Mouse (Mus musculus) limb, embryonic 11.5 days (tissue): ENCODE measurements around the gene Etfbkmt. TPM values are rescaled to one million over a fixed set of nuclear protein-coding genes. Genes with fewer than 3 reads are reported as not detected.

Source experiments
- ATAC-seq: fragments of 200-750 bp; cut with Nextera tagmentation; 2 replicates; pipeline ENCODE4 v1.8.0; 2017; ENCODE audit warnings: low read depth; ENCODE audit not compliant: insufficient number of reproducible peaks, low FRiP score, low TSS enrichment
- DNase-seq: peaks from one replicate; pipeline ENCODE4 v3.0.0-alpha.2; 2015; ENCODE audit warnings: low spot score
- H3K27ac ChIP-seq: fragments of 300-500 bp; sonication (generic); replicated peaks from 2 replicates; pipeline ENCODE4 v1.5.1; 2014; ENCODE audit warnings: low read depth, mild to moderate bottlenecking, low read length
- H3K27me3 ChIP-seq: fragments of 300-500 bp; sonication (generic); 2 replicates; pipeline ENCODE4 v1.6.1; 2014; ENCODE audit warnings: mild to moderate bottlenecking, low read length, mixed read lengths; ENCODE audit not compliant: control insufficient read depth, insufficient read depth
- H3K36me3 ChIP-seq: fragments of 300-500 bp; sonication (generic); 2 replicates; pipeline ENCODE4 v1.6.1; 2014; ENCODE audit warnings: mild to moderate bottlenecking, low read length, moderate library complexity, mixed read lengths; ENCODE audit not compliant: control insufficient read depth, insufficient read depth
- H3K4me1 ChIP-seq: fragments of 300-500 bp; sonication (generic); 2 replicates; pipeline ENCODE4 v1.6.1; 2014; ENCODE audit warnings: low read length, mixed read lengths; ENCODE audit not compliant: control insufficient read depth, insufficient read depth
- H3K4me2 ChIP-seq: fragments of 300-500 bp; sonication (generic); 2 replicates; pipeline ENCODE4 v1.6.1; 2014; ENCODE audit warnings: low read depth, mild to moderate bottlenecking, moderate library complexity; ENCODE audit not compliant: severe bottlenecking
- H3K4me3 ChIP-seq: fragments of 300-500 bp; sonication (generic); 2 replicates; pipeline ENCODE4 v1.5.1; 2014; ENCODE audit warnings: low read depth, low read length
- H3K9ac ChIP-seq: fragments of 300-500 bp; sonication (generic); 2 replicates; pipeline ENCODE4 v1.6.1; 2014; ENCODE audit warnings: mild to moderate bottlenecking, low read length
- H3K9me3 ChIP-seq: fragments of 300-500 bp; sonication (generic); 2 replicates; pipeline ENCODE4 v1.6.1; 2016; ENCODE audit warnings: low read length; ENCODE audit not compliant: control insufficient read depth
- WGBS: fragments of 180-500 bp; shearing (Covaris S2); extraction: QIAGEN DNeasy Blood & Tissue Kit; methylation state at CpG from one replicate; pipeline ENCODE4 v1.1.7; 2014; 5-methylcytosine and 5-hydroxymethylcytosine counted together
- polyA plus RNA-seq: library from polyadenylated mRNA; unstranded; fragments of >200 nt; fragmentation: Nextera tagmentation; extraction: Ambion mirVana; gene quantifications from 2 replicates; pipeline ENCODE4 v1.2.1, GENCODE M21; 2014

Gene Etfbkmt
- 10.5 and 13.0 TPM in 2 replicates for polyA plus RNA-seq

DNA sequence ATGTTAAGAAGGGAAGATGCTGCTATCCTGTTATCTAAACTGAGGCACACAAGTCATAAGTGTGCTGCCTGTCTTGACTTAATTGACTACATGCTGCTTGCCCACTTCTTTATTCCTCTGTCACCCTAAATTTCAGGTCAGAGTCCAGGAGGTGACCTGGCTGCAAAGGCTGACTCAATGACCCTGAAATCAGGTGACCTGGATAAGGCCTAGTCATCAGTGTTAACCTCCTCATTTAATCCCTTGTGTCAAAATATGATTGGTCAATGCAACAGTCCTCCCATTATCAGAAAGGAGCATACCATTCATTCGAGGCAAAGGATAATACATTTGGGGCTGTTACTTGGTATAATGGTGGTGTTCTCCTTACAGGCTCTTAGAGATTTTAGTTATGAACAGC is at the start of gene Etfbkmt:
Gene Etfbkmt, plus strand, starts transcription at position 379 of the 400 bp plus-strand sequence.
- ATAC-seq (no peak), DNase-seq (no peak)
- no peak within 1 kb of the TSS for H3K4me3 ChIP-seq
- no peaks in the 10 kb centered on the region for H3K4me1 ChIP-seq
- H3K36me3 ChIP-seq = no peaks in the 10 kb centered on the region
- no peak within 1 kb of the TSS for H3K4me2 ChIP-seq
- WGBS = 85% methylated on average over 1 of the region's 1 CpGs
- H3K27ac ChIP-seq = no peak within 1 kb of the TSS
- no peaks in the 10 kb centered on the region for H3K27me3 ChIP-seq
- no peak within 1 kb of the TSS for H3K9ac ChIP-seq
- H3K9me3 ChIP-seq = no peaks in the 10 kb centered on the region

DNA sequence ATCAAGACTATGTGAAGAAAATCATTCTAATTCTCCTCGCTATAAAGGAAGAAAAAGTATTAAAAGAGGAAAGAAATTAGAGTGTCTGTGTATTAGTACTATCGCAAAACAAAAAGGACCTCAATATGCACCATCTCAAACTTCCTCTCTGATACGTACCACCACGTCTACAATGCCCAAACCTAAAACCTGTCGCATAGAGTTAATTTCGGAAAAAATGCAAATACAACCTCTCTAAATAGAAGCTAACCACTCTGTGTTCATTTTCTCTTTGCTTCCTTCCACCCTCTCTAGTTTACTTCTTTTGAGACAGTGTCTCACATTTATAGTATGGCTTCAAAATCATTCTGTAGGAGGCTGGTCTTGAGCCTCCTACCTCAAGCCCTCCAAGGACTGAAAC is 47.2 kb upstream of the Etfbkmt start:
- H3K9ac ChIP-seq = no peak overlapping the region
- no peak overlapping the region for H3K4me2 ChIP-seq
- no peaks in the 10 kb centered on the region for H3K4me1 ChIP-seq
- H3K36me3 ChIP-seq = no peaks in the 10 kb centered on the region
- 95% methylated on average over 6 of the region's 6 CpGs for WGBS
- DNase-seq (no peak), ATAC-seq (no peak)
- no peaks in the 10 kb centered on the region for H3K9me3 ChIP-seq
- H3K4me3 ChIP-seq = no peak overlapping the region
- no peak overlapping the region for H3K27ac ChIP-seq
- no peaks in the 10 kb centered on the region for H3K27me3 ChIP-seq

DNA sequence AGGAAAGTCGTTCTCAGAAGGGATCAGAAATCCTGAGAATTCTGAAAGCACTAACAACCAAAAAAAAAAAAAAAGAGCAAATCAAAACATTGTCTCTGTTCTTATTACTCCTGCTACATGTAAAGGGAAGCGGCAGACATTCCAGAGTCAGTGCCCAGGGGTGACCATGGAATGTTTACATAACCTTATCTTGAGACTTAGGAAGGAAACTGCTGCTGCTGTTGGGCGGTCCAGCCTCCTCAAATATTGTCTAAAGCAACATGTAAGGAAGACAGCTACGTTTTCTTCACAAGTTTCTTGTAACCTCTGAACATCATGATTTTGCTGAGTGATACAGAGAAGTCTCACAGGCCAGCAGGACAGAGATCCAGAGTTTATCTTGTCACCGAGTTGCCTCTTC is 46.2 kb upstream of the Etfbkmt start:
- H3K36me3 ChIP-seq = no peaks in the 10 kb centered on the region
- no peak overlapping the region for H3K4me3 ChIP-seq
- H3K27ac ChIP-seq = no peak overlapping the region
- DNase-seq = no peak
- no peak for ATAC-seq
- H3K4me1 ChIP-seq = no peaks in the 10 kb centered on the region
- H3K27me3 ChIP-seq = no peaks in the 10 kb centered on the region
- WGBS = 43% methylated on average over 5 of the region's 5 CpGs
- H3K9me3 ChIP-seq = no peaks in the 10 kb centered on the region
- no peak overlapping the region for H3K9ac ChIP-seq
- H3K4me2 ChIP-seq = no peak overlapping the region

DNA sequence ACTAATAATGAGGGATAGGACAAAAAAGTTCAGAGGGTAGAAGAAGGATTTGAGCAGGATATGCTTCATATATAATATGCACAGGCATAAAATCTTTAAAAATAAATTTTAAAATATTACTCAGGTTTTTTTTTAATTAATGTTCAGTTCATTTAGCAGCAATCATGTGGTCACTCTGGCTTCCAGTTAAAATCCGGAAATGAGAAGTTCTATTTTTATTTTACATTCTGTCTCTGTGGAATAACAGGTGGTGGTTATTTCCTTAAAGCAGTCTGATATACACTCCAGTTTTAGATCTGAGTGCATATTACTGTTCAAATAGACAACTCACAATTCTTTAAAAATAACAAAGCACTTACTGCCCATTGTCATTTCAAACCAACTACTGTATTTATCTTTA is 45.1 kb upstream of the Etfbkmt start:
- Histone ChIP-seq H3K9me3 (no peaks in the 10 kb centered on the region), H3K27me3 (no peaks in the 10 kb centered on the region), H3K36me3 (no peaks in the 10 kb centered on the region), H3K27ac (no peak overlapping the region), H3K4me3 (no peak overlapping the region), H3K4me2 (no peak overlapping the region), H3K4me1 (no peaks in the 10 kb centered on the region), H3K9ac (no peak overlapping the region)
- ATAC-seq = no peak
- 96% methylated on average over 1 of the region's 1 CpGs for WGBS
- DNase-seq = no peak

DNA sequence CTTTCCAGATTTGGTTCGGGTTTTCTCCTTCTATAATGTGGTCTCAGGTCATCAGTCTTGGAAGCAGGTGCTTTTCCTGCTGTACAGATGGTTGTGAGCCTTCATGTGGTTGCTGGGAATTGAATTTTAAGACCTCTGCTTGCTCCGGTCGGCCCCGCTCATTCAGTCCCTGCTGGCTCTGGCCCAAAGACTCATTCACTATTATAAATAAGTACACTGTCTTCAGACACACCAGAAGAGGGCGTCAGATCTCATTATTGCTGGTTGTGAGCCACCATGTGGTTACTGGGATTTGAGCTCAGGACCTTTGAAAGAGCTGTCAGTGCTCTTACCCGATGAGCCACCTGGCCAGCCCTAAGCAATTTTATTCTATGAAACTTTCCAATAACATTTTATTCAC is 44.3 kb upstream of the Etfbkmt start:
- Histone ChIP-seq H3K9me3 (no peaks in the 10 kb centered on the region), H3K4me1 (no peaks in the 10 kb centered on the region), H3K9ac (no peak overlapping the region), H3K27me3 (no peaks in the 10 kb centered on the region), H3K4me3 (no peak overlapping the region), H3K4me2 (no peak overlapping the region), H3K36me3 (no peaks in the 10 kb centered on the region), H3K27ac (no peak overlapping the region)
- ATAC-seq = no peak
- 82% methylated on average over 6 of the region's 6 CpGs for WGBS
- no peak for DNase-seq

DNA sequence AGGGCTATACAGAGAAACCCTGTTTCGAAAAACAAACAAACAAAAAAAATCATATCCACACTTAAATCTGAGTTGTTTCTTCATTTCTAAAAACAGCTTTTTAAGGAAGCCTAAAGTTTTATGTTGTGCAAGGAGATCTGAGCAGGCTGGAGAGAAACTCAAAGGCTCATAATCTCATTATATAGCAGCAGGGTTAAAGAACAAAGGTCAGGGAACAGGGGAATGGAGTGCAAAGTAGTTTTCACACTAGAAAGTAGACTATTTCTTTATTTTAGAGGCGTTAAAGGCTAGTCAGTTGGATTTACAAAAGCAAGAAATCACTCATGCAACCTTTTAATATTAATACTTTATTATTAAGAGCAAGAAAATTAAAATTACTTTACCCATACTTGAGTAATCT is 43.4 kb upstream of the Etfbkmt start:
- Histone ChIP-seq H3K9ac (no peak overlapping the region), H3K4me3 (no peak overlapping the region), H3K36me3 (no peaks in the 10 kb centered on the region), H3K4me1 (no peaks in the 10 kb centered on the region), H3K27me3 (no peaks in the 10 kb centered on the region), H3K27ac (no peak overlapping the region), H3K4me2 (no peak overlapping the region), H3K9me3 (no peaks in the 10 kb centered on the region)
- ATAC-seq = no peak
- DNase-seq = no peak
- 81% methylated on average over 2 of the region's 2 CpGs for WGBS

DNA sequence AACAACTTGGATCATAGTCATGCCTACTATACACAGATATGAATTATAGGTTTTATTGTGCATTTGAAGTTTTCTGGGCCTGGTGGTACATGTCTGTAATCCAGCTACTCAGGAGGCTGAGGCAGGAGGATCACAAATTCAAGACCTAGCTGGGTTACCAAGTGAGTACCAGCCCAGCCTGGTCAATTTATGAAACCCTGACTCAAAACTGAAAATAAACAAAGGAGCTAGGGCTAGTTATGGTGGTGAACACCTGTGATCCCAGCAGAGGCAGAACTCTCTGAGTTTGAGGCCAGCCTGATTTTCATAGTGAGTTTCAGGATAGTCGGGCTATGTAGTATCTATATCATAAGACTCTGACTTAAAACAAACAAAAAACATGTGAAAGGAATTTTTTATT is 42.4 kb upstream of the Etfbkmt start:
- ATAC-seq (no peak), DNase-seq (no peak)
- Histone ChIP-seq H3K4me2 (no peak overlapping the region), H3K9ac (no peak overlapping the region), H3K36me3 (no peaks in the 10 kb centered on the region), H3K9me3 (no peaks in the 10 kb centered on the region), H3K4me3 (no peak overlapping the region), H3K27me3 (no peaks in the 10 kb centered on the region), H3K4me1 (no peaks in the 10 kb centered on the region), H3K27ac (no peak overlapping the region)
- 97% methylated on average over 1 of the region's 1 CpGs for WGBS

DNA sequence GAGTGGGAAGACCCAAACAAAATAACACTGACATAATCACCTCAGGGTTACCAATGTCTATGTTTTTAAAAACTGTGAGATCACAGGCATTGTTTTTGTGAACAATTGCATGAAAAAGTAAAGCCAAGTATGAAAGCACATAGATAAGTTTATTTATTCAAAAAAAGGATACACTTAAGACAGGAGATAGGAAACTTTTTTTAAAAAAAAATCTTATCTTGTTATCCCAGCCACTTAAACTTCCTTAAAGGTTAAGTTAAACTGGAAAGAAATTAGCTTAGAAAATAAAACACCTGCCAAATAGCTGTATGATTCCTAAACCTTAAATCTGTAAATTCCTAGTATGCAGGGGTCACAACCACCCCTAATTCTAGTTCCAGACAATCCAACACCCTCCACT is 40.7 kb upstream of the Etfbkmt start:
- H3K27ac ChIP-seq = no peak overlapping the region
- ATAC-seq = no peak
- no peak overlapping the region for H3K4me2 ChIP-seq
- H3K9me3 ChIP-seq = no peaks in the 10 kb centered on the region
- H3K4me3 ChIP-seq = no peak overlapping the region
- H3K9ac ChIP-seq = no peak overlapping the region
- no peaks in the 10 kb centered on the region for H3K27me3 ChIP-seq
- no peaks in the 10 kb centered on the region for H3K36me3 ChIP-seq
- H3K4me1 ChIP-seq = no peaks in the 10 kb centered on the region
- DNase-seq = no peak
